Mouse (Mus musculus) C2C12 (cell line): ENCODE measurements at regions not wholly inside any gene's neighbourhood (a gene's known extent, or its start where the extent isn't known, plus 50 kb on each side); places are given as distances from the start of the nearest gene placed in this dataset.
"Not testable (repeated sequence)": the region's sequence is repeated elsewhere in the genome, so short reads cannot be mapped to it uniquely, and the experiment has no call there.

Source experiments
- H3K27me3 ChIP-seq: one replicate; pipeline ENCODE4 v1.6.1; 2011; ENCODE audit not compliant: control insufficient read depth, insufficient read depth, insufficient read length
- H3K36me3 ChIP-seq: one replicate; pipeline ENCODE4 v1.6.1; 2011; ENCODE audit not compliant: control insufficient read depth, insufficient read depth
- H3K4me3 ChIP-seq: one replicate; pipeline ENCODE4 v1.5.1; 2011; ENCODE audit warnings: mild to moderate bottlenecking, control low read depth; ENCODE audit not compliant: poor library complexity, insufficient read depth, severe bottlenecking
- H3K79me2 ChIP-seq: one replicate; pipeline ENCODE4 v1.6.1; 2011; ENCODE audit not compliant: control insufficient read depth, insufficient read depth
- H3K79me3 ChIP-seq: one replicate; pipeline ENCODE4 v1.6.1; 2011; ENCODE audit warnings: low read depth, control low read depth
- H3ac ChIP-seq: one replicate; pipeline ENCODE3; 2011; ENCODE audit warnings: low read depth; ENCODE audit not compliant: control insufficient read depth, insufficient read length
- CEBPB ChIP-seq: IDR thresholded peaks from one replicate; pipeline ENCODE4 v1.6.1; 2011; ENCODE audit warnings: low read depth, mild to moderate bottlenecking, control low read depth, moderate library complexity
- CTCF ChIP-seq: IDR thresholded peaks from one replicate; pipeline ENCODE4 v1.5.1; 2011; ENCODE audit not compliant: control insufficient read depth, insufficient read depth, insufficient read length
- FOSL1 ChIP-seq: IDR thresholded peaks from one replicate; pipeline ENCODE4 v1.8.0; 2011; ENCODE audit warnings: mild to moderate bottlenecking, low read length; ENCODE audit not compliant: poor library complexity, insufficient read depth, severe bottlenecking
- MAX ChIP-seq: IDR thresholded peaks from one replicate; pipeline ENCODE4 v1.6.1; 2011; ENCODE audit warnings: mild to moderate bottlenecking, control low read depth
- MYOD1 ChIP-seq: IDR thresholded peaks from one replicate; pipeline ENCODE4 v1.6.1; 2011; ENCODE audit warnings: low read depth; ENCODE audit not compliant: control insufficient read depth, insufficient read length
- MYOG ChIP-seq: IDR thresholded peaks from one replicate; pipeline ENCODE4 v1.6.1; 2011; ENCODE audit not compliant: control insufficient read depth, insufficient read length; ENCODE audit errors: extremely low read depth
- USF1 ChIP-seq: IDR thresholded peaks from one replicate; pipeline ENCODE4 v1.6.1; 2011; ENCODE audit warnings: low read depth, mild to moderate bottlenecking, control low read depth, moderate library complexity

- H3ac ChIP-seq, H3K36me3 ChIP-seq, H3K27me3 ChIP-seq, H3K79me2 ChIP-seq, H3K4me3 ChIP-seq, H3K79me3 ChIP-seq: not testable (repeated sequence)
Observed at GRCm38 (mm10) chrX:75734628-75735302, 140.2 kb downstream of the Pls3 start.

- not testable (repeated sequence) for H3K27me3 ChIP-seq, H3K4me3 ChIP-seq, H3K79me3 ChIP-seq, H3K36me3 ChIP-seq, H3K79me2 ChIP-seq, H3ac ChIP-seq
Observed at GRCm38 (mm10) chrX:75733651-75734050, 141.3 kb downstream of the Pls3 start.

GRCm38 (mm10) chrX:75729791-75730190 is 145.2 kb downstream of the Pls3 start:
- not testable (repeated sequence) for H3K79me2 ChIP-seq, H3ac ChIP-seq, H3K27me3 ChIP-seq, H3K4me3 ChIP-seq, H3K79me3 ChIP-seq
- peaks cover 10% of the 10 kb centered on the region for H3K36me3 ChIP-seq

GRCm38 (mm10) chrX:75728507-75728906 is 146.5 kb downstream of the Pls3 start:
- peaks cover 14% of the 10 kb centered on the region for H3K36me3 ChIP-seq

GRCm38 (mm10) chrX:75723542-75723941 is 145.5 kb upstream of the Rab39b start:
- not testable (repeated sequence) for H3ac ChIP-seq, H3K27me3 ChIP-seq, H3K79me2 ChIP-seq, H3K4me3 ChIP-seq, H3K79me3 ChIP-seq
- H3K36me3 ChIP-seq: peaks cover 14% of the 10 kb centered on the region

More at GRCm38 (mm10) chrX:75728507-75728906, 146.5 kb downstream of the Pls3 start:
- Histone ChIP-seq H3K79me2 (no peaks in the 10 kb centered on the region), H3K4me3 (no peak overlapping the region), H3K27me3 (no peaks in the 10 kb centered on the region), H3ac (no peak overlapping the region), H3K79me3 (no peaks in the 10 kb centered on the region)
- TF ChIP-seq USF1: no peak
- TF ChIP-seq CEBPB: no peak
- no peak for TF ChIP-seq MYOD1
- TF ChIP-seq FOSL1: no peak
- no peak for TF ChIP-seq CTCF
- no peak for TF ChIP-seq MAX
- no peak for TF ChIP-seq MYOG

GRCm38 (mm10) chrX:75699949-75700348 is 121.9 kb upstream of the Rab39b start:
- no peak overlapping the region for H3K4me3 ChIP-seq
- no peaks in the 10 kb centered on the region for H3K79me3 ChIP-seq
- H3K79me2 ChIP-seq: no peaks in the 10 kb centered on the region
- H3ac ChIP-seq: no peak overlapping the region
- H3K36me3 ChIP-seq: no peaks in the 10 kb centered on the region
- TF ChIP-seq MYOD1 (no peak), CTCF (no peak), FOSL1 (no peak), CEBPB (no peak), MAX (no peak), USF1 (no peak), MYOG (no peak)
- H3K27me3 ChIP-seq: no peaks in the 10 kb centered on the region

GRCm38 (mm10) chrX:75675271-75675670 is 97.2 kb upstream of the Rab39b start:
- not testable (repeated sequence) for H3K27me3 ChIP-seq, H3K79me3 ChIP-seq, H3ac ChIP-seq, H3K36me3 ChIP-seq, H3K4me3 ChIP-seq, H3K79me2 ChIP-seq
